In the genomic region with DNA sequence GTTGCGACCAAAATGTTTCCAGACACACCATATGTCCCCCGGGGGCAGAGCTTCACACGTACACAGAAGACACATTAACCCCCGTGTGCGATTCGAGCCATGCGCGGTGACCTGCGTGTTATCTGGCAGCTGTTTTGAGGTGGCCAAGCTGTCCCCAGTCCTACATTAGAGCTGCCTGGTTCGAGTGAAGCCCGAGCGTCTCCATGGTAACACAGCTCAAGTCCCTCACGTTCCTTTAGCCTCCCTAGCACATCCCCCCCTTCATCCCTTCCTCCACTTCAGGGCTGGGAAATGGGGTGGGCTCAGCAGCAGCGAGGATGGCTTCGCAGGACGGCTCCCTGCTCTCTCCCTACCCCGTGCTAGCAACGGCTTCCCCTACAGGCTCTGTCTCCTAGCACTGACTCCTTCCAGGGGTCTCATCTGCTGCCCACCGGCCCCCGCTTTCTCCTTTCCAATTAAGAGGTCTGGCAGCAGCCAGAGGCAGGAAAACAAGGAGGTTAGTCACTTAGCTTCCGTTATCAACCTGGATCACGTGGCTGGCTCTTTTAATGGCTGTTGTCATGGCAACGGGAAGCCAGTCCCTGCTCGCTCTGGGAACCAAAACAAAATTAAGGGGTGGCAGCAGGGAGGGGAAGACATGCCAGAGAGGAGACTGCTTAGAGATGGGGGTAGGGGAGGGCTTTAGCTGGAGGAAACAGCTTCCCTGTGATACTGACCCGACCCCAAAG, we compare ENCODE assay signal across 9 mouse cellular contexts. TPM values are rescaled to one million over a fixed set of nuclear protein-coding genes. Genes with fewer than 3 reads are reported as not detected.
DNase-seq lines count a peak whose midpoint lies in the region; ATAC-seq lines count a peak whose summit lies in the region.
"Had no signal": no experiment of that assay in that cellular context is flagged by ENCODE, and none has a peak within 500 bp of the region (broad histone marks: within the 10 kb centered on the region; RNA-seq: fewer than 3 reads in every experiment).

No protein-coding gene starts in this region.

- no peaks in the 10 kb centered on the region for H3K9me3 ChIP-seq in embryonic facial prominence, embryonic 13.5 days
- H3K9me3 ChIP-seq in hindbrain, embryonic 14.5 days (ENCODE audit: control insufficient read depth, low read length) = no peaks in the 10 kb centered on the region
- H3K9me3 ChIP-seq in midbrain, embryonic 11.5 days (ENCODE audit: control insufficient read depth, low read length) = no peaks in the 10 kb centered on the region
- H3K9me3 ChIP-seq: liver, embryonic 13.5 days had no signal

- peaks cover 21% of the 10 kb centered on the region for H3K4me1 ChIP-seq in embryonic facial prominence, embryonic 13.5 days
- H3K4me1 ChIP-seq in hindbrain, embryonic 14.5 days (replicated peaks; ENCODE audit: control insufficient read depth, insufficient read depth, low read length) = peaks cover 45% of the 10 kb centered on the region
- peaks cover 26% of the 10 kb centered on the region for H3K4me1 ChIP-seq in midbrain, embryonic 11.5 days (ENCODE audit: control insufficient read depth, insufficient read depth, low read length)
- H3K4me1 ChIP-seq: liver, embryonic 13.5 days had no signal

- H3K4me2 ChIP-seq in embryonic facial prominence, embryonic 13.5 days = peak overlapping the region; percentile 62
- peak overlapping the region; percentile 84 for H3K4me2 ChIP-seq in hindbrain, embryonic 14.5 days (replicated peaks)
- peak overlapping the region; percentile 64 for H3K4me2 ChIP-seq in midbrain, embryonic 11.5 days
- H3K4me2 ChIP-seq: liver, embryonic 13.5 days had no signal

- peak overlapping the region; percentile 61 for H3K9ac ChIP-seq in embryonic facial prominence, embryonic 13.5 days
- peak overlapping the region; percentile 57 for H3K9ac ChIP-seq in hindbrain, embryonic 14.5 days
- peak overlapping the region; percentile 49; the same call in 1 of the 2 replicates for H3K9ac ChIP-seq in midbrain, embryonic 11.5 days (ENCODE audit: low read length)
- H3K9ac ChIP-seq: liver, embryonic 13.5 days had no signal

- peak overlapping the region; percentile 28 for H3K4me3 ChIP-seq in embryonic facial prominence, embryonic 13.5 days
- peak overlapping the region; percentile 28 for H3K4me3 ChIP-seq in hindbrain, embryonic 14.5 days (replicated peaks; ENCODE audit: low read length)
- H3K4me3 ChIP-seq in midbrain, embryonic 11.5 days (ENCODE audit: low read depth, low read length) = peak overlapping the region; percentile 31
- H3K4me3 ChIP-seq: liver, embryonic 13.5 days had no signal

- 0 out of 2 replicates have a peak, but pooled peaks have one; percentile 15 for ATAC-seq in embryonic facial prominence, embryonic 13.5 days (ENCODE audit: insufficient number of reproducible peaks, insufficient read depth, low FRiP score, low TSS enrichment, low read depth)
- peak; percentile 80 for ATAC-seq in hindbrain, embryonic 14.5 days (ENCODE audit: low FRiP score)
- ATAC-seq in midbrain, embryonic 11.5 days (ENCODE audit: low FRiP score) = peak; percentile 86
- no peak for ATAC-seq in erythroblast, adult 5-6 weeks (replicated peaks; ENCODE audit: low FRiP score, poor library complexity, severe bottlenecking)

- peaks cover 39% of the 10 kb centered on the region for H3K27me3 ChIP-seq in embryonic facial prominence, embryonic 13.5 days
- no peaks in the 10 kb centered on the region for H3K27me3 ChIP-seq in hindbrain, embryonic 14.5 days (ENCODE audit: control insufficient read depth, insufficient read depth, low read length)
- peaks cover 11% of the 10 kb centered on the region; the same call in 1 of the 2 replicates for H3K27me3 ChIP-seq in midbrain, embryonic 11.5 days (ENCODE audit: control insufficient read depth, insufficient read depth, low read length)

- H3K27ac ChIP-seq in embryonic facial prominence, embryonic 13.5 days = no peak overlapping the region
- peak overlapping the region; percentile 95 for H3K27ac ChIP-seq in hindbrain, embryonic 14.5 days
- peak overlapping the region; percentile 86 for H3K27ac ChIP-seq in midbrain, embryonic 11.5 days (ENCODE audit: low read depth, low read length)
- H3K27ac ChIP-seq: liver, embryonic 13.5 days had no signal

- H3K36me3 ChIP-seq in embryonic facial prominence, embryonic 13.5 days = no peaks in the 10 kb centered on the region
- H3K36me3 ChIP-seq in hindbrain, embryonic 14.5 days (replicated peaks; ENCODE audit: control insufficient read depth, insufficient read depth) = 0 out of 2 replicates have a peak, but pooled peaks cover 1% of the 10 kb centered on the region
- no peaks in the 10 kb centered on the region for H3K36me3 ChIP-seq in midbrain, embryonic 11.5 days (ENCODE audit: control insufficient read depth, insufficient read depth, low read length)
- H3K36me3 ChIP-seq: liver, embryonic 13.5 days had no signal

- 2% methylated on average over 25 of the region's 25 CpGs for WGBS in embryonic facial prominence, embryonic 13.5 days
- WGBS in hindbrain, embryonic 14.5 days = under 1% methylated on average over 25 of the region's 25 CpGs
- WGBS in midbrain, embryonic 11.5 days = 3% methylated on average over 25 of the region's 25 CpGs

- peak; percentile 18 for DNase-seq in ovary, adult 18-20 months (ENCODE audit: low spot score)
- no peak for DNase-seq in ovary, postnatal 36 days (ENCODE audit: low spot score)
- peak; percentile 85 for DNase-seq in hindbrain, embryonic 14.5 days (ENCODE audit: low spot score)
- peak; percentile 77 to 81 for DNase-seq in layer of hippocampus, postnatal 10 days (ENCODE audit: low spot score in 2 of 2)
- DNase-seq in midbrain, embryonic 11.5 days (ENCODE audit: low spot score, missing footprints) = peak; percentile 95
- peak; percentile 91 for DNase-seq in telencephalon, adult 2 months (ENCODE audit: low read depth, low spot score)
- DNase-seq: liver, embryonic 13.5 days had no signal

RNA-seq across cellular contexts. Expression of a gene that starts 3.7 kb away (rescaled TPM):
- 2.7 and 3.5 TPM in 2 replicates for polyA plus RNA-seq in embryonic facial prominence, embryonic 13.5 days (2015; fragmentation: Nextera tagmentation; extraction: Ambion mirVana)
- polyA plus RNA-seq in hindbrain, embryonic 14.5 days (2014; fragmentation: Nextera tagmentation; extraction: Ambion mirVana) = 14.8 and 15.0 TPM in 2 replicates
- 10 to 100 TPM; 72.2 to 77.7 TPM for total RNA-seq in layer of hippocampus, postnatal 10 days (2021)
- polyA plus RNA-seq in midbrain, embryonic 11.5 days (2014; fragmentation: Nextera tagmentation; extraction: Ambion mirVana) = 10.8 TPM in 2 replicates
- total RNA-seq in erythroblast, adult 5-6 weeks (2015; ENCODE audit: low replicate concordance) = not detected in 2 replicates
- not detected in 2 replicates for total RNA-seq in erythroblast, adult 5-6 weeks (2017; ENCODE audit: low replicate concordance)

RNA-seq across cellular contexts. Expression of a gene that starts 50.2 kb away (rescaled TPM):
- polyA plus RNA-seq in embryonic facial prominence, embryonic 13.5 days (2015; fragmentation: Nextera tagmentation; extraction: Ambion mirVana) = not detected in 2 replicates
- polyA plus RNA-seq in hindbrain, embryonic 14.5 days (2014; fragmentation: Nextera tagmentation; extraction: Ambion mirVana) = not detected in 2 replicates
- not detected for total RNA-seq in layer of hippocampus, postnatal 10 days (2021)
- polyA plus RNA-seq in midbrain, embryonic 11.5 days (2014; fragmentation: Nextera tagmentation; extraction: Ambion mirVana) = not detected in 2 replicates
- not detected in 2 replicates for total RNA-seq in erythroblast, adult 5-6 weeks (2015; ENCODE audit: low replicate concordance)
- not detected in 2 replicates for total RNA-seq in erythroblast, adult 5-6 weeks (2017; ENCODE audit: low replicate concordance)
- polyA plus RNA-seq: liver, embryonic 13.5 days had no signal
